Mouse (Mus musculus) midbrain, embryonic 14.5 days (tissue): ENCODE data around the gene Canx. TPM values are rescaled to one million over a fixed set of nuclear protein-coding genes. Genes with fewer than 3 reads are reported as not detected.
A peak's percentile ranks its signal among the peaks of the same experiment; 100 is the strongest.

ENCODE experiments used
- ATAC-seq: fragments of 200-750 bp; cut with Nextera tagmentation; 2 replicates; pipeline ENCODE4 v1.8.0; 2017; ENCODE audit warnings: moderate number of reproducible peaks, moderate library complexity; ENCODE audit not compliant: low FRiP score, low TSS enrichment
- DNase-seq: peaks from one replicate; pipeline ENCODE4 v3.0.0-alpha.2; 2015
- H3K27ac ChIP-seq: fragments of 300-500 bp; sonication (generic); replicated peaks from 2 replicates; pipeline ENCODE4 v1.5.1; 2014; ENCODE audit warnings: mild to moderate bottlenecking, low read depth, low read length, moderate library complexity
- H3K27me3 ChIP-seq: fragments of 300-500 bp; sonication (generic); 2 replicates; pipeline ENCODE4 v1.6.1; 2014; ENCODE audit warnings: low read length, control low read depth, mixed read lengths; ENCODE audit not compliant: control insufficient read depth, insufficient read depth
- H3K36me3 ChIP-seq: fragments of 300-500 bp; sonication (generic); 2 replicates; pipeline ENCODE4 v1.6.1; 2014; ENCODE audit warnings: low read length, control low read depth; ENCODE audit not compliant: control insufficient read depth, insufficient read depth
- H3K4me1 ChIP-seq: fragments of 300-500 bp; sonication (generic); 2 replicates; pipeline ENCODE4 v1.6.1; 2014; ENCODE audit warnings: mild to moderate bottlenecking, antibody characterized with exemption, low read length, control low read depth; ENCODE audit not compliant: control insufficient read depth, insufficient read depth
- H3K4me2 ChIP-seq: fragments of 300-500 bp; sonication (generic); 2 replicates; pipeline ENCODE4 v1.6.1; 2014; ENCODE audit warnings: mild to moderate bottlenecking, low read length, moderate library complexity
- H3K4me3 ChIP-seq: fragments of 300-500 bp; sonication (generic); replicated peaks from 2 replicates; pipeline ENCODE4 v1.5.1; 2014; ENCODE audit warnings: low read depth, low read length
- H3K9ac ChIP-seq: fragments of 300-500 bp; sonication (generic); replicated peaks from 2 replicates; pipeline ENCODE4 v1.6.1; 2014; ENCODE audit warnings: mild to moderate bottlenecking, low read length, moderate library complexity
- H3K9me3 ChIP-seq: fragments of 300-500 bp; sonication (generic); 2 replicates; pipeline ENCODE4 v1.6.1; 2016; ENCODE audit warnings: low read length, control low read depth, mixed read lengths; ENCODE audit not compliant: control insufficient read depth
- WGBS: fragments of 180-500 bp; shearing (Covaris S2); extraction: QIAGEN DNeasy Blood & Tissue Kit; methylation state at CpG from one replicate; pipeline ENCODE4 v1.1.7; 2014; 5-methylcytosine and 5-hydroxymethylcytosine counted together
- polyA plus RNA-seq: library from polyadenylated mRNA; unstranded; fragments of >200 nt; fragmentation: Nextera tagmentation; extraction: Ambion mirVana; gene quantifications from 2 replicates; pipeline ENCODE4 v1.2.1, GENCODE M21; 2014

Canx gene
- polyA plus RNA-seq, 1 experiment from 2014 or later = 232 TPM

DNA sequence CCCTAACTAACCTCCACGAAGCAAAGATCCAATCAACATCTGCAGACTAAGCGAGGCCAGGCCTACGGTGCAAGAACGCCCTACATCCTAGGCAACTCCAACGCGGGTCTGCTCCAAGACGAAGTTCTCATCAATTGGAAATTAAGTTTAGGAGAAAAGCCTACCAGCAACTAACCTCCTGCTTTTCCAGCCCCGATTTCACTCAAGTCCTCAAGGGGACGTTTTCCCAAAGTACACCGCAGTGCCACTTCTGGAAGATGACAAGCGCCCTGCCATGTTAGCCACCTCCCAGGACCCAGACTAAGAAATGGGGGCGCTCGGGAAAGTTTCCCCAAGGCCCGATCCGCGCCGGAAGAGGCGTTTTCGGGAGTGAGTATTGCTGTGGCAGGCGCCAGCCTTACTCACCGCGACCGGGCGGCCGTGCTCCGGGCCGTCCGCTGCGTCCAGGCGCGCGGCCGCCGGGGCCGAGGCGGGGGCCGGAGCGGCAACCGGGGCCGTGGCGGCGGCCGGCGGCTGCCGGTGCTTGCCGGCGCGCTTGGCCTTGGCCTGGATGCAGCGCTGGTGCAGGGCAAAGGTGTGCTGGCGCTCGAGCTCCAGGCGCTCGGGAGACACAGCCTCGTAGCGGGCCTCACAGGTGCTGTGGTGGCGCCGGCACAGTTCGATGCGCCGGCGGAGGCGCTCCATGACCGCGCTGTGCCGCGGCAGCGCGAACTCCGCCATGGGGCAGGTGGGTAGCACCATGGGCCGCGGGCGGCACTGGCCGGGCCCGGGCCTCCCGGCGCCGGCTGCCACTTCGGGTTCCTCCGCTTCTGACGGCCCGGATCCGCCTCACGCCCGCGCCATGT, 33.9 kb downstream of the Canx start:
- ATAC-seq (peak; percentile 83), DNase-seq (peak; percentile 71)
- H3K36me3 ChIP-seq = peaks cover 38% of the 10 kb centered on the region
- peak overlapping the region; percentile 87 for H3K4me2 ChIP-seq
- peak overlapping the region; percentile 98 for H3K27ac ChIP-seq
- peak overlapping the region; percentile 98 for H3K4me3 ChIP-seq
- WGBS = under 1% methylated on average over 85 of the region's 85 CpGs
- H3K9me3 ChIP-seq = no peaks in the 10 kb centered on the region
- peak overlapping the region; percentile 98 for H3K9ac ChIP-seq
- H3K4me1 ChIP-seq = peaks cover 21% of the 10 kb centered on the region
- no peaks in the 10 kb centered on the region for H3K27me3 ChIP-seq

DNA sequence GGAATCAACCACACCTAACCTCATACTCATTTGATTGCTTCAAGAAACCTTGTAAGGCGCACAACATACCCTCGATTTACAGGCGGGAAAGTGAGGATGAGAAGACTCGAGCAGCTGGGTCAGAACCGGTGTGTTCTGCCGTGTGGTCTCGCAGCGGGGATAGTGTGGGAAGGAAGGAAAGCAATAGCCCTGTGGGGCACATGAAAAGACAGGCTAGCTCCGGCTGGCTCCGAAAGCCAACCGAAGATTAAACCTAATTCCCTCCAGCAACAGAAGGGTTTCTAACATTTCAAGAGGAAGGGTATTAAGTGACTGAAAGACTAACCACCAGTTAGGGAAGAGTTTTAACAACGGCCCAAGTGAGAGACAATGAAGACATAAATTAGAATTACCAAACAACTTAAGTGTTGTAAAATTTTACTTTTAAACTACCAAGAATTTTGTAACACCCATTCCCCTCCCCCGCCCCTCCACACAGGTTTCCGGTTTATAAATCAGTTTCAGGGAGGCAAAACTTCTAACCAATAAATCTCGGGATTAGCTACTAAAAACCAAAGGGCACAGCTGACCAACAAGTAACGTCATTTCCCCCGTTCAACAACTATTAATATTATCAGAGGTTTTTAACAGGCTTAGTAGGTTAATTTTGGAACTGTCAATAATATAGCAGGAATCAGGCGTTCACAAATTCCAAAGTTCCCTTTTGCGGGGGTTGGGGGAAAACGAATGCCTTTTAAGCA, 34.8 kb downstream of the Canx start:
- Histone ChIP-seq H3K4me2 (peak overlapping the region; percentile 87), H3K9ac (peak overlapping the region; percentile 98), H3K9me3 (no peaks in the 10 kb centered on the region), H3K27ac (peak overlapping the region; percentile 98; the same call in 1 of the 2 replicates), H3K27me3 (no peaks in the 10 kb centered on the region), H3K4me3 (peak overlapping the region; percentile 98), H3K4me1 (peaks cover 21% of the 10 kb centered on the region), H3K36me3 (peaks cover 33% of the 10 kb centered on the region)
- peak; percentile 19 for DNase-seq
- no peak for ATAC-seq
- WGBS = 17% methylated on average over 20 of the region's 20 CpGs

DNA sequence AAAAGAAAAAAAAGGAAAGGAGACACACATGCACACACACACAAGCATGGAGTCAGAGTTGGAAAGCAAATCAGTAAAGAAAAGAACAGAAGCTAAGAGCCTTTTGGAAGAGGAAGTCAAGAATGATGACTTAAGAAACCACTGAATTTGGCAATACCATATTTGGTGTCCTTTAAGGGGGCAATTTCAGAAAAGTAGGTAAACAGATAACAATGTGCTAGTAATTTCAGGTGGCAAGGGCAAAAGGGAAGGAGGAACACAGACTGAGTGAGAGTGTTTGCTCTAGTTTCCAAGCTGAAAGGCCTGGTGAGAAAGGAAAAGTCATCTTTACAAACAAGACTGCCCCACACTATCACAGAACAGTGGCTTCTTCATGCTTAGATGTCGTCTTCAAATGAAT, 39.0 kb downstream of the Canx start:
- Histone ChIP-seq H3K27me3 (no peaks in the 10 kb centered on the region), H3K9ac (no peak overlapping the region), H3K27ac (no peak overlapping the region), H3K9me3 (no peaks in the 10 kb centered on the region), H3K4me2 (no peak overlapping the region), H3K4me3 (no peak overlapping the region), H3K4me1 (peaks cover 17% of the 10 kb centered on the region), H3K36me3 (peaks cover 12% of the 10 kb centered on the region; the same call in 1 of the 2 replicates)
- WGBS = 88% methylated on average over 1 of the region's 1 CpGs
- DNase-seq (no peak), ATAC-seq (no peak)

DNA sequence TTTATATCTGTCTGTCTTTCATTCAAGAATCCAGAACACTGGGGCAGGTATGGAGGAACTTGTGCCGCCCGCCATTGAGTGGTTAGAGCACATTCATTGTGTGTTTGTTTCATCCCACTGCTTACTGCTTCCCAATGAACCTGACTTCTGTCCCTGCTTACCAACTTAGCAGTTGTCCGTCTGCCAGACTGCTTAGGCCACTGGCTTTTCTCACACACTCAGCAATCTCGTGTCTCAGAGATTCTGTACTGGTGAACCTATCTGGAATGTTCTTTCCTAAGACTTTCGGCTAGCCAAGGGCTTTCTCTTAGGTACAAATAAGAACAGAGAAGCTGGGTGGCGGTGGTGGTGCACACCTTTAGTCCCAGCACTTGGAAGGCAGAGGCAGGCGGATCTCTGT, 39.8 kb downstream of the Canx start:
- ATAC-seq (no peak), DNase-seq (no peak)
- Histone ChIP-seq H3K4me3 (no peak overlapping the region), H3K4me2 (no peak overlapping the region), H3K27ac (no peak overlapping the region), H3K9ac (no peak overlapping the region), H3K27me3 (no peaks in the 10 kb centered on the region), H3K9me3 (no peaks in the 10 kb centered on the region), H3K36me3 (peaks cover 16% of the 10 kb centered on the region; the same call in 1 of the 2 replicates), H3K4me1 (peaks cover 15% of the 10 kb centered on the region)
- WGBS = 95% methylated on average over 7 of the region's 7 CpGs

DNA sequence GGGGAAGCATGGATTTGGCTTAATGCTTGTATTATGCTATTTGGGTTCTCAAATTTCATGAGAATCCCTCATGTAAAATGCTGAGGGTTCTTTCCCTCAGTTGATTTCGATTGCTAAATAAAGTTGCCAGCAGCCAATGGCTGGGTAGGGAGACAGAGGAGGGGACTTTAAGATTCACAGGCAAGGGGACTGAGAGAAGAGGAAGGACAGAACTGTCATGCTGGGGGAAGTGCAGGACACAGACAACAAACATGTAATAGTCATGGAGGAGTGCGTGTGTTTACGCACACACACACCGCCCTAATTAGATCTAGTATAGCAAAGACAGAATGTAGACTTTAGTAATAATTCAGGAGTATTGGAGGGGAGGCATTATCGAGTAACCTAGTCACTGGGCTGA, 40.2 kb downstream of the Canx start:
- no peak overlapping the region for H3K4me3 ChIP-seq
- H3K9me3 ChIP-seq = no peaks in the 10 kb centered on the region
- H3K4me1 ChIP-seq = peaks cover 11% of the 10 kb centered on the region; the same call in 1 of the 2 replicates
- DNase-seq (no peak), ATAC-seq (no peak)
- H3K27ac ChIP-seq = no peak overlapping the region
- no peak overlapping the region for H3K9ac ChIP-seq
- no peaks in the 10 kb centered on the region for H3K27me3 ChIP-seq
- H3K36me3 ChIP-seq = peaks cover 18% of the 10 kb centered on the region; the same call in 1 of the 2 replicates
- WGBS = 93% methylated on average over 5 of the region's 5 CpGs
- H3K4me2 ChIP-seq = no peak overlapping the region

DNA sequence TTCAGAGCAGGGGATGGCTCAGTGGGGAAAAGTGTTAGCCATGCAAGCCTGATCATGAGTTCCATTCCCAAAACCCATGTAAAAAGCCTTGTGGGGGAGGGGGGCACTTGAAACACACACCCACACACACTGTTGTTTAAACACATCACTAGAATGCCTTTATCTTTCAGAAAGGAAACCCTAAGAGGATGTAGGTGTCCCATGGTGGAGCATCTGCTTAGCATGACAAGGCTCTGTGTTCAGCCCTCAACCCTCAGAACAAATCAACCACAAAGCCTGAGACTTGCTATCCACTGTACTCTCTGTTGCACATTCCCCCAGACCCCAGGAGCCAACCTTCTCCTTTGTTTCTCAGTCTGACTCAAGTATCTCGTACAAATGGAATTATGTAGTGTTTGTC, 45.4 kb downstream of the Canx start:
- ATAC-seq = no peak
- WGBS = 77% methylated on average over 1 of the region's 1 CpGs
- H3K9me3 ChIP-seq = no peaks in the 10 kb centered on the region

DNA sequence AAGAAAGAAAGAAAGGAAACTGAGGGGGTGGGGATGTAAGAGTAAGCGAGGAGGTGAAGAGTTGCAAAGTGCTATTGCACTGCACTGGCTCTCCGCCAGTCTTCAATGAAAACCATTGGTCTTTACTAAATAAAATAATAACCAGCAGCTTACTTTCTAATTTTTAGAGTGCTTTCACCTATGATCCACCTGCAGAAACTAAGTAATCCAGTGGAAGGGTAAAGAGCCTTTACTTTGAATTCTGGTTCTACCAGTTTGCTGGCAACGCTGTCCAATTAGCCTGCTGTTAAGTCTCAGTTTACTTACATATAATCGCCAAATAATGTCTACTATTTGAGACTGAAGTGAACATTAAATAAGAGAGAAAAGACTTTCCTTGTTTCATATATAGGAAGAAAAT, 46.5 kb downstream of the Canx start:
- H3K9me3 ChIP-seq = no peaks in the 10 kb centered on the region
- DNase-seq = no peak
- no peak overlapping the region for H3K4me2 ChIP-seq
- H3K36me3 ChIP-seq = peaks cover 7% of the 10 kb centered on the region; the same call in 1 of the 2 replicates
- no peaks in the 10 kb centered on the region for H3K4me1 ChIP-seq
- no peaks in the 10 kb centered on the region for H3K27me3 ChIP-seq
- no peak overlapping the region for H3K4me3 ChIP-seq
- no peak overlapping the region for H3K27ac ChIP-seq
- H3K9ac ChIP-seq = no peak overlapping the region
- WGBS = 93% methylated on average over 4 of the region's 4 CpGs
- ATAC-seq = no peak

More for the DNA sequence above, 45.4 kb downstream of the Canx start:
- Histone ChIP-seq H3K4me3 (no peak overlapping the region), H3K27me3 (no peaks in the 10 kb centered on the region), H3K4me2 (no peak overlapping the region), H3K9ac (no peak overlapping the region), H3K27ac (no peak overlapping the region), H3K4me1 (no peaks in the 10 kb centered on the region), H3K36me3 (peaks cover 7% of the 10 kb centered on the region; the same call in 1 of the 2 replicates)
- no peak for DNase-seq

GRCm38 (mm10) chr11:50277706-50278105, 47.8 kb downstream of the Canx start:
- H3K4me3 ChIP-seq = no peak overlapping the region
- H3K9me3 ChIP-seq = no peaks in the 10 kb centered on the region
- H3K27ac ChIP-seq = no peak overlapping the region
- H3K4me1 ChIP-seq = no peaks in the 10 kb centered on the region
- H3K27me3 ChIP-seq = no peaks in the 10 kb centered on the region
- DNase-seq (no peak), ATAC-seq (no peak)
- H3K9ac ChIP-seq = no peak overlapping the region
- peaks cover 7% of the 10 kb centered on the region; the same call in 1 of the 2 replicates for H3K36me3 ChIP-seq
- H3K4me2 ChIP-seq = no peak overlapping the region
- 90% methylated on average over 6 of the region's 6 CpGs for WGBS
